Comparison of ENCODE assay signal across 15 mouse cellular contexts in the genomic region with DNA sequence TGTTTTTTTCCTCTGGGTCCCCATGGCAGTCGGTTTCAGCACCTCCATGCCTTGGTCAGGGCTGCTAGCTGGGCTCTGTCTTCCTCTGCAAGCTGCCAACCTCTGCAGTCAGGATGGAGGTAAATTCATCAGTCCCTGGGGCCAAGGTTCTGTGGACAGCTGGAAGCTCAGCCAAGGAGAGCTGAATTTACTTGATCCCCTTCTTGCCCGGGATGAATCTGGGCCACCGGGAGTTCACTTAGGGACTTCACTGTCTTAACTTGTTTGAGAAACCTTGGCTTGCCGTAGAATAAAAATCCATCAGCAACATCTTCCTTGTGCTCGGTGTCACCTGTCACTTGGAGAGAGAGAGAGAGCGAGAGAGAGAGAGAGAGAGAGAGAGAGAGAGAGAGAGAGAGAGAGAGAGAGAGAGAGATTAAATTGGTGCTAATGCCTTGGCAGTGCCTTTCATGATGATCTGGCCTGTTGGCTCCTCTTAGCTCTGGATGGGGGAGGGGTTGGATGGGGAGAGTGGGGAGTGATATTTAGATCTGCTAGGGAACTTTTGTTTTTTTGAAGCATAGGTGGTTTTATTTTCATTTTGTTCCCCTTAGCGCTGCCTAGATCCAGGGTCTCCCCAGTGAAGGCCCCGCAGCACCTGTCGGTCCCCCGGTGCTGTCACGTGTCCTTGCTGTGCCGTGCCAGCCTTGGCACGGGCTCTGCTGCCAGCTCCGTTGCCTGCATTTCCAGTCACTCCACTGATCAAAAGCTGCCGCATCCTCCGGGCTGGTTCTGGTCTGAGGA. TPM values are rescaled to one million over a fixed set of nuclear protein-coding genes. Genes with fewer than 3 reads are reported as not detected.
DNase-seq lines count a peak whose midpoint lies in the region; ATAC-seq and TF ChIP-seq lines count a peak whose summit lies in the region.
"Had no signal": no experiment of that assay in that cellular context is flagged by ENCODE, and none has a peak within 500 bp of the region (broad histone marks: within the 10 kb centered on the region; RNA-seq: fewer than 3 reads in every experiment).

No protein-coding gene starts in this region.

- no peak for TF ChIP-seq POLR2A in brain, embryonic 14.5 days (IDR thresholded peaks at IDR 0.05; ENCODE audit: borderline replicate concordance, extremely low read depth, insufficient read depth, insufficient read length, poor library complexity, severe bottlenecking)

- no peaks in the 10 kb centered on the region for H3K9me3 ChIP-seq in hindbrain, postnatal 0 days (ENCODE audit: low read length)
- no peaks in the 10 kb centered on the region for H3K9me3 ChIP-seq in hindbrain, embryonic 13.5 days
- H3K9me3 ChIP-seq in liver, embryonic 12.5 days (replicated peaks), result no peaks in the 10 kb centered on the region
- H3K9me3 ChIP-seq: lung, embryonic 15.5 days had no signal

- peak overlapping the region; percentile 27; the same call in 1 of the 2 replicates for H3K4me2 ChIP-seq in hindbrain, postnatal 0 days (ENCODE audit: low read depth, low read length)
- no peak overlapping the region for H3K4me2 ChIP-seq in hindbrain, embryonic 13.5 days
- no peak overlapping the region for H3K4me2 ChIP-seq in liver, embryonic 12.5 days
- H3K4me2 ChIP-seq: lung, embryonic 15.5 days had no signal

- H3K4me1 ChIP-seq in hindbrain, postnatal 0 days (ENCODE audit: insufficient read depth, low read length), result no peaks in the 10 kb centered on the region
- H3K4me1 ChIP-seq in hindbrain, embryonic 13.5 days (replicated peaks), result no peaks in the 10 kb centered on the region
- H3K4me1 ChIP-seq in liver, embryonic 12.5 days, result no peaks in the 10 kb centered on the region

- no peaks in the 10 kb centered on the region for H3K27me3 ChIP-seq in hindbrain, postnatal 0 days (ENCODE audit: insufficient read depth, low read length)
- no peaks in the 10 kb centered on the region for H3K27me3 ChIP-seq in hindbrain, embryonic 13.5 days
- peaks cover 2% of the 10 kb centered on the region; the same call in 1 of the 2 replicates for H3K27me3 ChIP-seq in liver, embryonic 12.5 days (replicated peaks)
- H3K27me3 ChIP-seq: lung, embryonic 15.5 days had no signal

- H3K4me3 ChIP-seq in hindbrain, postnatal 0 days (ENCODE audit: low read length), result no peak overlapping the region
- no peak overlapping the region for H3K4me3 ChIP-seq in hindbrain, embryonic 13.5 days
- H3K4me3 ChIP-seq in liver, embryonic 12.5 days, result no peak overlapping the region
- H3K4me3 ChIP-seq: lung, embryonic 15.5 days had no signal

- H3K36me3 ChIP-seq in hindbrain, postnatal 0 days (ENCODE audit: insufficient read depth, low read length), result no peaks in the 10 kb centered on the region
- no peaks in the 10 kb centered on the region for H3K36me3 ChIP-seq in hindbrain, embryonic 13.5 days
- no peaks in the 10 kb centered on the region for H3K36me3 ChIP-seq in liver, embryonic 12.5 days
- H3K36me3 ChIP-seq: lung, embryonic 15.5 days had no signal

- H3K9ac ChIP-seq in hindbrain, postnatal 0 days (replicated peaks; ENCODE audit: low read length), result no peak overlapping the region
- H3K9ac ChIP-seq in hindbrain, embryonic 13.5 days, result no peak overlapping the region
- no peak overlapping the region for H3K9ac ChIP-seq in liver, embryonic 12.5 days
- H3K9ac ChIP-seq: lung, embryonic 15.5 days had no signal

- H3K27ac ChIP-seq in hindbrain, postnatal 0 days, result no peak overlapping the region; the same call in 1 of the 2 replicates
- H3K27ac ChIP-seq in hindbrain, embryonic 13.5 days, result no peak overlapping the region
- H3K27ac ChIP-seq in liver, embryonic 12.5 days, result no peak overlapping the region
- H3K27ac ChIP-seq: lung, embryonic 15.5 days had no signal

- peak; percentile 68 for DNase-seq in hindbrain, postnatal 0 days (ENCODE audit: low spot score)
- DNase-seq in brain, embryonic 14.5 days (ENCODE audit: low read depth), result peak; percentile 69
- DNase-seq in cerebellum, adult 11-12 months, result peak; percentile 74
- DNase-seq in gastrocnemius, postnatal 14 days, result peak; percentile 44
- DNase-seq in thymus, adult 18-20 months, result no peak
- no peak for DNase-seq in spleen, postnatal 10 days (ENCODE audit: low spot score in 2 of 2)
- DNase-seq: retina, postnatal 1 day had no signal

- ATAC-seq in hindbrain, postnatal 0 days, result peak; percentile 77
- ATAC-seq in hindbrain, embryonic 13.5 days (ENCODE audit: low FRiP score), result no peak
- ATAC-seq in liver, embryonic 12.5 days, result no peak

- 55% methylated on average over 15 of the region's 16 CpGs for WGBS in hindbrain, postnatal 0 days
- 85% methylated on average over 16 of the region's 16 CpGs for WGBS in hindbrain, embryonic 13.5 days
- WGBS in liver, embryonic 12.5 days (ENCODE audit: insufficient replicate concordance), result 82% methylated on average over 16 of the region's 16 CpGs

- intact Hi-C loops in gastrocnemius, postnatal 14 days (cut with DNase I; ENCODE audit: low total_unique reads), result no loop called here

- TF ChIP-seq CTCF in hindbrain, postnatal 0 days (IDR thresholded peaks at IDR 0.05; ENCODE audit: low read depth), result no peak
- no peak for TF ChIP-seq CTCF in brain, embryonic 14.5 days (IDR thresholded peaks at IDR 0.05; ENCODE audit: borderline replicate concordance, extremely low read depth, insufficient read depth, insufficient read length)

RNA-seq across cellular contexts. Expression of gene Fam169b, which starts 44.6 kb away (rescaled TPM):
- 0.21 TPM in 1 of 2 replicates, not detected in the other for total RNA-seq in hindbrain, postnatal 0 days (2014; rRNA removed)
- polyA plus RNA-seq in hindbrain, postnatal 0 days (2015; fragmentation: Nextera tagmentation; extraction: Ambion mirVana), result 0.15 TPM in 1 of 2 replicates, not detected in the other
- polyA plus RNA-seq in hindbrain, embryonic 13.5 days (2015; fragmentation: Nextera tagmentation; extraction: Ambion mirVana), result 0.14 TPM in 1 of 2 replicates, not detected in the other
- polyA plus RNA-seq in brain, embryonic 14.5 days (2012; rRNA removed), result 0.05 and 0.10 TPM in 2 replicates
- under 1 TPM; 0.29 to 0.51 TPM for total RNA-seq in gastrocnemius, postnatal 14 days (2021)
- polyA plus RNA-seq in liver, embryonic 12.5 days (2016; fragmentation: Nextera tagmentation; extraction: Ambion mirVana), result 0.12 and 0.24 TPM in 2 replicates

RNA-seq across cellular contexts. Expression of gene Pgpep1l, which starts 54.2 kb away (rescaled TPM):
- 0.68 TPM in 1 of 2 replicates, not detected in the other for total RNA-seq in hindbrain, postnatal 0 days (2014; rRNA removed)
- polyA plus RNA-seq in hindbrain, postnatal 0 days (2015; fragmentation: Nextera tagmentation; extraction: Ambion mirVana), result 0.24 TPM in 1 of 2 replicates, not detected in the other
- not detected in 2 replicates for polyA plus RNA-seq in hindbrain, embryonic 13.5 days (2015; fragmentation: Nextera tagmentation; extraction: Ambion mirVana)
- 0.14 and 0.41 TPM in 2 replicates for polyA plus RNA-seq in brain, embryonic 14.5 days (2012; rRNA removed)
- total RNA-seq in gastrocnemius, postnatal 14 days (2021), result 1 to 10 TPM; 8.4 to 9.2 TPM
- polyA plus RNA-seq in liver, embryonic 12.5 days (2016; fragmentation: Nextera tagmentation; extraction: Ambion mirVana), result not detected in 2 replicates
- total RNA-seq: megakaryocyte-erythroid progenitor cell, adult 5-6 weeks had no signal
- polyA plus RNA-seq: embryonic facial prominence, embryonic 14.5 days; intestine, embryonic 14.5 days; lung, embryonic 15.5 days; neural tube, embryonic 11.5 days; stomach, embryonic 14.5 days had no signal

Comparison
In these comparisons a context has a peak if more than half of its experiments do, and no peak if none do; other contexts are left out.
1. DNase-seq: peak in hindbrain, postnatal 0 days (single experiment), brain, embryonic 14.5 days (single experiment), cerebellum, adult 11-12 months (single experiment) and gastrocnemius, postnatal 14 days (single experiment); none in thymus, adult 18-20 months (0 of 2) and spleen, postnatal 10 days (0 of 2).